Mouse (Mus musculus) mammary gland, adult 2 months (tissue): ENCODE measurements around the gene BC005561. TPM values are rescaled to one million over a fixed set of nuclear protein-coding genes. Genes with fewer than 3 reads are reported as not detected.

Experiments
- polyA plus RNA-seq: library from polyadenylated mRNA; depleted of rRNA; stranded (reverse); fragments of >200 nt; gene quantifications from 2 replicates; pipeline ENCODE4 v1.2.3, GENCODE M21; 2012; ENCODE audit warnings: low replicate concordance; rRNA removed

BC005561 gene
- 1.0 and 1.2 TPM in 2 replicates for polyA plus RNA-seq

DNA sequence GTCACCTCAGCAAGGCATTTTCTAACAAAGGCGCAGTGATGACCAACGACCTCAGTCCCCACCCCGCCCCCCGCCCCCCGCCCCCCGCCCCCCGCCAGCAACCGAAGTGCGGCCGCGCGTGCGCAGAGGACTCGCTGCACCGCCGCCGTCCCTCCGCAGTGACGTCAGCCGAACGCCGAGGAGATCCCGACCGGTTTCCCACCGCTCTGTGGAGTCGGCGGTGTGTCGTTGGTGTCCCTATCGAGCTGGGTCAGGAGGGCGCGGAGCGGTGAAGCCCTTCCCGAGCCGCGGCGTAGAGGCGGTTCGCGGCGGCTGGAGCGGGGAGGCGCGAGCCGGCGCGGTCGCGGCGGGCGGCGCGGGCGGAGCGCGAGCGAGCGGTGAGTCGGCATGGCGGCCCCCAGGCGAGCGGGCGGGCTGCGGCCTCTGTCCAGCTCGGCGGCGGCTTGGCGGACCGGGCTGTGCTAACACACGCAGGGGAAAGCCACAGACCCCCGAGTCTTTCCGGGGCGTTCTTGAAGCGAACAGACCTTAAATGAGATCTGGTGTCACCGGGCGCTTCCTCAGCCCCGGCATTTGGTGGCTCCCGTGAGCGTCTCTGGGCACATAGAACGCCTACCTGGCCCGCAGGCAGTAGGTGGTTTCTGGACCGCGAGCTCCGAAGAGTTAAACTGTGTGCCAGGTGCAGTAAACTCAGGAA is at the start of gene BC005561:
TSS of gene BC005561 (plus strand) at position 158 of the 697 bp plus-strand sequence.

DNA sequence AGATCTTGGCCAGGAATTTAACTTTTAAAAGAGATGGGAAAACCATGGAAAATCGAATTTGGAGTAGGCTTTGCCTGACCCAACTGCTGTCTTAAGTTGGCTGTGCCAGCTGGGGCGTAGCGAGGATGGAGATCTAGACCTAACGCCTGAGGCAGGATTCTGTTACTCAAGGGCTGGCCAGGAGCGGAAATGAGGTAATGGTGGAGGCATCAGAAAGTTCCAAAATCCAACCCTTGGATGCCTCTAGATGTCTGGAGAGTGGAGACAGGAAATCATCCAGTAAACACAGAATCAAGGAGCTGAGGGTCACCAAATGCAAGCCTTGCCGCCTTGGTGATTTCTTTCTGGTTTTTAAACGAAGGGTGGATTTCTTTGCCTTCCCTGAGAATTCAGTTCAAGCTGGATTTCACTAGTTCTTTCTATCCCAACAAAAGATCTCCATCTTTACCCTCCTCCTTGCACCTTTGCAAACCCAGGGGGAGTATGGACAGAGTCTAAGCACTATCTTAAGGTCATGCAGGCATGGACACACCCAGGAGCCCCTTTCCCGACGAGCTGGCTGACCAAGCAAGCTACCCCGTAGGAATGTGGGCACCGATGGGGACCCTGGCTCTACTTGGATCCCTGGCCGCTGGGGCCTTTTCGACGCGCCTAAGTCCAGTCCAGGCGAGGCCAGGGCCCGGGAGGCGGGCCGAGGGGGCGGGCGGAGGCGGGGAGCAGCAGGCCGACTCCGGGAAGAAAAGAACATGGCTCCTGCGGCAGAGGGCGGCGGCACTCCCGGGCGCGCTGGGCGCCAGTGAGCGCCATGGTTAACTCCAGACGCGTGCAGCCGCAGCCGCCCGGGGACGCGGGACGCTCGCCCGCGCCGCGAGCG is 49.1 kb upstream of the BC005561 start, which contains the start of gene Pkd2:
TSS of gene Pkd2 (plus strand) at position 619 of the 874 bp plus-strand sequence.

Other genes starting within 250 kb of the BC005561 start
- not detected in 2 replicates for gene Ibsp, start 209.2 kb upstream of the BC005561 start, polyA plus RNA-seq
- gene Mepe, start 183.0 kb upstream of the BC005561 start, polyA plus RNA-seq: not detected in 2 replicates
- 4.0 and 10.7 TPM in 2 replicates for gene Spp1, start 73.2 kb upstream of the BC005561 start, polyA plus RNA-seq
- 16.4 and 22.3 TPM in 2 replicates for gene Pkd2, start 48.9 kb upstream of the BC005561 start, polyA plus RNA-seq